Mouse (Mus musculus) spleen, postnatal 4 days (tissue): ENCODE data around the gene Xxylt1.
"Not testable (repeated sequence)": the region's sequence is repeated elsewhere in the genome, so short reads cannot be mapped to it uniquely, and the experiment has no call there.

Experiments used
- DNase-seq, 2 experiments: peaks; one replicate each; pipeline ENCODE4 v3.0.0; 2022; ENCODE audit warnings: low spot score in 2 of 2

The Xxylt1 gene

DNA sequence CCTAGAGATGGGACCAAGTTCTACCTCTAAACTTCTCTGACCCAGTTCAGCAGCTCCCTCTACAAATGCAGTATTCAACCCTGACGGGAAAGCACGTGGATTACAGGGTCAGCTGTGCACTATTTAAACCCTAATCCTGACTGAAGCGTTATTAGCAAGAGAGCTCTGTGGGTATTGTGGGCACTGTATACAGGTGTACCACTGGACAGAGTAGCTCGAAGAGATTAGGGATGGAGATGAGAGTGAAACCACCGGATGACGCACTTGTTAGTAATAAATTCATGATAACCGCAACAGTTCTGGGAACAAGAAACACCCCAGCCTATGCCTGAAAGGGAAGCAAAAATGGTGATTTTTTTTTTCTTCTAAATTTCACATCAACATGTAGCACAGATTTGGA, 57.0 kb downstream of the Xxylt1 start:
- DNase-seq: no peak

DNA sequence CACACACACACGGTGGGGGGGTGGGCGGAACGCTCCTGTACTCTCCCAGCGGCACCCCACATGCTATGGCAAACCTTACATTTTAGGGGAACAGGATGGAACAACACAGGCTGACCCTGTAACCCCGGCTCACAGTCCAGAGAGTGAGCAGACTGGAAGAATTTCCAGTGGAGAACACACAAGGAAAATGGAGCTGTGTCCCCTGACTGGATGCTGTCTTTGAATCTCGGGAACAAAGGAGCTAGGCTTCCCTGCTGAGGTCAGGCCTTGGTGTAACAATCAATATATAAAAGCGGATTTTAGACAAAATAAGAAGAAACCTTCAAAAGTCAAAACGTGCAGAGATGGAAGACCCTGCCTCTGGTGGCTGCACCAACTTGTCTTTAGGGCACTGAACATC, 57.4 kb downstream of the Xxylt1 start:
- DNase-seq: no peak

GRCm38 (mm10) chr16:31022287-31022686, 58.9 kb downstream of the Xxylt1 start:
- DNase-seq: no peak

GRCm38 (mm10) chr16:31019514-31019913, 61.7 kb downstream of the Xxylt1 start:
- no peak for DNase-seq

DNA sequence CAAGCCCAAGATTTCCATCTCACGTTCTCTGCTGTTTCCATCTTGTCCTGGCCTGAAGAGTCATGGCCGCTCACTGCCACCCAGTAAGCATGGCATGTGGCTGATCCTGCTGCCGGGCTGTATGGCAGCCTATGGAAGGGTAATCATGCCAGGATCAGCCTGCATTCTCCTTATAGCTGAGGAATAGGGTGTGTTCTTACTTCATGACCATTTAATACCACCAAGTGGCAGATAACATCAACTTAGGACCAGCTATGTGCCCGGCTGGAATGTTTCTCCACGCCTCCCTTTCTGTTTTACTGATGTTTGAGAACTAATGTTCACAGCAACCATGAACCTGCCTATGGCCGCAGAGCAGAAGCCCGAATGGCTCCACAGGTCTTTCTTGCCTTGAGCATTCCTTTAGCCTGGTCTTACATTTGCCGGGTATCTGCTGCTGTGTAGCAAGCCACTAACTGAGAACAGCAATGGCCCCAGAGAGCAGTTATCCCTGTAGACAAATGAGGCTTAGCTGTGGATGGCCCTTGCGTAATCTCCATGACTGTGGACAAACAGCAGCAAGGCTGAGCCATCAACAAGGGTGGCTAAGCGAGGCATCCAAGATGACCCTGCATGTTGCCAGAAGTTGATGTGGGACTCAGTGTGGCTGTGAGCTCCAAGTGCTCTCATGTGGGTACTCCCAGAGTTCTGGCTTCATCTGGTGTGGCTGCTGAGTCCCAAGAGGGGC, 63.4 kb downstream of the Xxylt1 start:
- no peak for DNase-seq

DNA sequence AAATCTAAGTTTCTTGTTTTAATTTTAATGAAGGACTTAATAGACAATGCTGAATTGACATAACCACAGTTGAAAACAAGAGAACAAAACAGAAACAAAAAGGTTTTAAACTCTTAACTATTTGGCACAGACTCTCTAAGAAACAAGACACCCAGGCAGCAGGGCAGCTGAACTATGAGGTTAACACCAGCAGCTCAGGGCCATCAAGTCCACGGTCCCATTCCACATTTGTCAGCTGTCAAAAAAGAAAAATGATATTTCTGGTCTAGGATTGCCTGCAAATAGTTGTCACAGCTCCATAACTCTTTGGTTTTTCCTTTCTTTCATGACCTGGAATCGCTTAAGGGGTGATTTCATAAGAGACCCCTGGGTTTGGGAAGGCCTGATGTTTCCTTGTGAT, 64.6 kb downstream of the Xxylt1 start:
- DNase-seq: no peak

- peak; percentile 49 to 82 for DNase-seq
Measured at GRCm38 (mm10) chr16:31016169-31016568, 65.1 kb downstream of the Xxylt1 start.

DNA sequence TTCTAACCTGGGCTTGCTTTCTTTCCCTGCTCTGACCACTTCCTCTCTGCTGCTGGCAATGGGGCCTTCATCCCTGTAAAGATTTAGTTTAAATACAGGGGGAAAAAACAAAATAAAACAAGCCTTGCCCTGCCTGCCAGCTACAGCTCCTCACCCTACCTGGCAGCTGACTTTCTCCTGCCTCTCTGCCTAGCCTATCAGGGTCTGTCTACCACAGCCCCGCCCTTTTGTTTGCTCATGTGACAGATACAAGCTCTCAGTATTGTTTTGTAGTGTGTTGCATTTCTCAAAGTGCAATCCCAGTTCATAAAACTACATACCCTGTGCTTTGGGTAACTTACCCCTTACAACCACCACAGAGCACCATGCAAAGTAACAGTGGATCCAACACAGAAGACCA, 66.0 kb downstream of the Xxylt1 start:
- DNase-seq: no peak

- DNase-seq: no peak
Measured at GRCm38 (mm10) chr16:31012236-31012635, 69.0 kb downstream of the Xxylt1 start.

- DNase-seq: no peak
Measured at GRCm38 (mm10) chr16:31010443-31010842, 70.8 kb downstream of the Xxylt1 start.

DNA sequence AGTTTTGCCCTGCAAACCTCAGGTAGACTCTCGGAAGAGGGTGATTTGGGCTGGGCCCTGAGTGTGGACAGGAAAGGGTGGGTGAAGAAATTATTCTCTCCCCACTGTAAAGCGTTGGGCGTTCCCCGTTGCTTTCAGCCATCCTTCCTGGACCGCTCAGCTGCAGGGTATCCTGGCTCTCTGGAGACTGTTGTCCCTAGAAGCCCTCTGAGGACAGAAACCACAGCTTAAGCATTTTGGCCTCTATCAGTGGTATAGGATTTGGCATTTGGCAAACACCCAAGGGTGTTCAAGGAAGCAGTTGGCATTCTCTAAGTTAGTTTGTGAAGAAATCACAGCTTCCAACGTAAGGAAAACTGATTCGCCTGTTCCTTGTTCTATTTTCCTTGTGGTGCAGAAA, 72.9 kb downstream of the Xxylt1 start:
- no peak for DNase-seq

GRCm38 (mm10) chr16:31007582-31007981, 73.7 kb downstream of the Xxylt1 start:
- DNase-seq: no peak

GRCm38 (mm10) chr16:31005693-31006092, 75.5 kb downstream of the Xxylt1 start:
- DNase-seq: no peak

- DNase-seq: no peak
Measured at GRCm38 (mm10) chr16:31004321-31004682, 76.9 kb downstream of the Xxylt1 start.

DNA sequence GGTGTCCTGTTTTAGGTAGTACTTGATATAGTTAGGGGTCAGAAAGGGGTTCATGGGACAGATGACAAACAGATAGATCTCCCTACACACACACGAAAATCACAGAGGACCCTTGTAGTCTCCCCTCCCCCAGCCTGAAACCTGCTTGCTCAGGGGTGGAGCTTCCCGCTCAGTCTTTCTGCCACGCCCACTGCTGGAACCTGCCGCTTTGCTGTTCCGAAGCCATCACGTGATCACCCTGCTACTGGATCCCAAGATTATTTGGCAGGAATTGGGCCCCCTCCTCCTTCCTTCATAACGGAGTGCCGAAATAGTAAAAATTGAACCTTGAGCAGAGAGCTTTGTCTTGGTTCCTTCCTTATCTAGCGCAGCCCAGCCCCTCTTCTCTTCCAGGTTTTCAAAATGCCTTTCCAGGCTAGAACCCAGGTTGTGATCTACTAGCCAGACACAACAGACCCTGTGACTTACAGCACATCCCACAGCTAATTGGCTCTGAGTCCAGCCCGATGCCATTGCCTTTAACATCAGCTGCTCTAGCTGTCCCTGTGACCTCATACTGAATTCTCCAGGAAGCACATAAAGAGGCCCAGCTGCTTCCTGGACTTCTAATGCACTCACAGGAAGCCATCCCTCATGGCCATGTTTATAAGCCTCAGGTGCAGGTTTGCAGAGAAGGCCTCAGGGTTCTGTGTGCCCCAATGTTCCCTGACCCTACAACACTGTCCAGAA, 77.5 kb downstream of the Xxylt1 start:
- DNase-seq: not testable (repeated sequence)

GRCm38 (mm10) chr16:31002926-31003325, 78.3 kb downstream of the Xxylt1 start:
- DNase-seq: no peak

- no peak for DNase-seq
Measured at GRCm38 (mm10) chr16:31002117-31002516, 79.1 kb downstream of the Xxylt1 start.

DNA sequence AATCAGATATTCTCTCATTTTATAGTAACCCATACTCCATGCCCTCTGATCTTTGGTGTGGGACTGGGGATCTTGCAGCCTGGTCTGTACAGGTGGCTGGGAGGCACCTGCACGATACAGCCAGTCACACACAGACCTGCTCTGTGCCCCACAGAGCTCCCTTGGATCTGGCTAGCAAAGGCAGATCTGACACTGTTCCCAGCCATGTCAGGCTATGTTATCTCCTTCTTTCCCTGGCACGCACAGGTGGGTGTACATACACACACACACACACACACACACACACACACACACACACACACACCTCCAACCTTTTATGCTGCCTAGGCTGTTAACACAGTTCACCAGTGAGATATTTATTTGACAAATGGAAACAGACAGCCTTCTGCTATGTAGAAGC, 82.5 kb downstream of the Xxylt1 start:
- no peak for DNase-seq

GRCm38 (mm10) chr16:30998048-30998447, 83.2 kb downstream of the Xxylt1 start:
- no peak for DNase-seq

DNA sequence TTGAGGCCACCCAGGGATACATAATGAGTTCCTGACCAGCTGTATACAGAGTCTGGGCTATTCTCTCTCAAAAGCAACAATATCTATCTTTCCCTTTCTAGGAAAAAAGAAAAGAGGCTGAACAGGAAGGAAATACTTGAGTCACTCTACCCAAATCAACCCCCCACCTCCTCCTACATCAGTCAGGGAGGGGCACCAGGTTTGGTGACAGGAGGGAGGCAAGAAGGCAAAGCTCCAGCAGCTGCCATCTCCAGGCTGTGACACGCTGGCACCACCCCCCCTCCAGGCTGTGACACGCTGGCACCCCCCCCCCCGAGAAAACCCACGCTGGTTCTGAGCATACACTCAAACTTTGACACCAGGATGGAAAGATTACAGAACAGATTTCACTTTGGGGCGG, 85.8 kb downstream of the Xxylt1 start:
- DNase-seq: no peak

DNA sequence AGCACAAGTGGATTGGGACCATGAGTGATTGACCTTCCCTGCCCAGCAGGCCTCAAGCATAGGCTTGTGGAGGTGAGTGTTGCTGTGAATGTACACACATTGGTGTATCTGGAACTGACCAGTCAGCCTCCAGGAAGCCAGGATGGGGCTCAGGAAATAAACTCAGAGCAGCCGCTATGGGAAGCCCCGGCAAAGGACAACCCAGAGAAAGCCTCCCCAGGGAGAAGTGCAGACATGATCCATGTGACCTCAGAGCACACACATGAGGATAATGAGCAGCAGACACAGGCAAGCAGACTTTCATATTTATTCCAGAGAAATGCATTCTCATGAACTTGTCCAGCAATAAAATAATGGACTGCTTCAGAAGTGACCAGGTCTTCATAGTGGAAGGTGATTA, 86.4 kb downstream of the Xxylt1 start:
- DNase-seq: no peak

DNA sequence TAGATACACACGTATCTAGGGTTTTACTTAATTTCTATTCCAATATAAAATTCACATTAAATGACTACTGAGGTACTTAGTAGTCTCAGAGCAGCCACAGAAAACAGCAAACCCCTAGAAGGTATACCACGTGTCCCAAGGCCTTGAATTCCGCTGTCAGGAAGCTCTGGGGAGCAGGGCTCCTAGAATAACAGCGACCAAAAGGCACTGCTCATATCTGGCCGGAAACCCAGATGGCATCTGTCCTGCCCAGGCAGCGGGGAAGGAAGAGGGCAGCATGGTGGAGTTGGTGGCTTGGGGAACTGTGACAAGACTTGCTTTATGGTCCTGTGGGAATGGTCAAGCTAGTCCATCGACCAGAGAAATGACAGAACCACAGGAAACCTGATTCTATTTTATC, 86.9 kb downstream of the Xxylt1 start:
- no peak for DNase-seq

- no peak for DNase-seq
Measured at GRCm38 (mm10) chr16:30992568-30992967, 88.7 kb downstream of the Xxylt1 start.

- DNase-seq: no peak
Measured at GRCm38 (mm10) chr16:30990661-30991060, 90.6 kb downstream of the Xxylt1 start.
